Mouse (Mus musculus): ENCODE data around the gene Srebf1.

DNA sequence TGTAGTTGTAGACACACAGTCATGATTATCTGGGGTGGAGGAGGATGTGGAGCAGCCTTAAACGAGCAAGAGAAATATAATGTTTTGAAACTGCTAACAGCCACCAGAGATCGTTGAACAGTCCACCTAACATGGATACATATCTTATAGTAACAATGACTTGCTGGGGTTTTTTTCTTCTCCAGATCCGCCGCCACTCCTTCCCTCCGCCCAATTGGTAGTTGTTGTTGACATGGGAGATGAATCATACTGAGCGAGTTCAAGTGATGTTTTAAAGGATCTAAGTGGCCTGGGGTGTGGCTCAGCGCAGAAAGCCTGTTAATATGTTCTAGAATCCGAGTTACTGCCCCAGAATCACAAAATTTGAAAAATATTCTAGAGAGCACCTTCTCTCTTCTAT is 2.8 kb downstream of the Srebf1 start:
- no peak for TF ChIP-seq POLR2A (IDR thresholded peaks at IDR 0.05; ENCODE audit: low read depth, low read length)
- no peak for TF ChIP-seq CTCF (IDR thresholded peaks at IDR 0.05; ENCODE audit: extremely low read depth, insufficient read depth, insufficient read length, insufficient replicate concordance)
